Mouse (Mus musculus) megakaryocyte, embryonic 14.5 days (primary cell): ENCODE data around the gene 4930470P17Rik. TPM values are rescaled to one million over a fixed set of nuclear protein-coding genes. Genes with fewer than 3 reads are reported as not detected.
"Not testable (repeated sequence)": the region's sequence is repeated elsewhere in the genome, so short reads cannot be mapped to it uniquely, and the experiment has no call there.

Source experiments
- H3K27me3 ChIP-seq: replicated peaks from 2 replicates; pipeline ENCODE3; 2012; ENCODE audit warnings: inconsistent platforms
- H3K36me3 ChIP-seq: replicated peaks from 2 replicates; pipeline ENCODE3; 2012; ENCODE audit warnings: low read length, inconsistent platforms, mixed read lengths
- H3K4me1 ChIP-seq: 2 replicates; pipeline ENCODE4 v1.6.1; 2012; ENCODE audit warnings: inconsistent platforms
- H3K4me3 ChIP-seq: replicated peaks from 2 replicates; pipeline ENCODE3; 2012; ENCODE audit warnings: moderate library complexity, mild to moderate bottlenecking, inconsistent platforms
- H3K9me3 ChIP-seq: 2 replicates; pipeline ENCODE4 v1.6.1; 2012; ENCODE audit warnings: inconsistent platforms
- FLI1 ChIP-seq: IDR thresholded peaks from 2 replicates; pipeline ENCODE4 v1.6.1; 2012; ENCODE audit warnings: low read length, inconsistent platforms, mixed read lengths
- GATA1 ChIP-seq: IDR thresholded peaks from 3 replicates; pipeline ENCODE4 v1.6.1; 2012; ENCODE audit warnings: mixed read lengths, low read length, inconsistent platforms, borderline replicate concordance
- polyA plus RNA-seq: library from polyadenylated mRNA; stranded (reverse); fragments of >175 nt; gene quantifications from 2 replicates; pipeline ENCODE4 v1.2.3, GENCODE M21; 2012; ENCODE audit warnings: low replicate concordance; ENCODE audit not compliant: insufficient read depth

4930470P17Rik gene
- polyA plus RNA-seq, 1 experiment: not detected

- H3K9me3 ChIP-seq: peaks cover 67% of the 10 kb centered on the region
Observed at GRCm38 (mm10) chr2:170630553-170630952, 28.7 kb upstream of the 4930470P17Rik start.

GRCm38 (mm10) chr2:170627991-170628390, 26.2 kb upstream of the 4930470P17Rik start:
- not testable (repeated sequence) for H3K27me3 ChIP-seq, H3K36me3 ChIP-seq, H3K4me1 ChIP-seq, H3K4me3 ChIP-seq
- H3K9me3 ChIP-seq: peaks cover 56% of the 10 kb centered on the region

More at GRCm38 (mm10) chr2:170630553-170630952, 28.7 kb upstream of the 4930470P17Rik start:
- no peaks in the 10 kb centered on the region for H3K36me3 ChIP-seq
- no peaks in the 10 kb centered on the region; the same call in 1 of the 2 replicates for H3K4me1 ChIP-seq
- TF ChIP-seq GATA1 (no peak), FLI1 (no peak)
- peak overlapping the region; percentile 33 for H3K4me3 ChIP-seq
- no peaks in the 10 kb centered on the region for H3K27me3 ChIP-seq

GRCm38 (mm10) chr2:170624201-170624880, 22.5 kb upstream of the 4930470P17Rik start:
- H3K9me3 ChIP-seq: peaks cover 60% of the 10 kb centered on the region
- not testable (repeated sequence) for H3K4me3 ChIP-seq, H3K36me3 ChIP-seq, H3K4me1 ChIP-seq, H3K27me3 ChIP-seq

- no peak for TF ChIP-seq GATA1
- no peak for TF ChIP-seq FLI1
- no peaks in the 10 kb centered on the region for H3K4me1 ChIP-seq
- no peaks in the 10 kb centered on the region for H3K27me3 ChIP-seq
- H3K9me3 ChIP-seq: peaks cover 59% of the 10 kb centered on the region
- H3K36me3 ChIP-seq: no peaks in the 10 kb centered on the region
- no peak overlapping the region for H3K4me3 ChIP-seq
Observed at GRCm38 (mm10) chr2:170622985-170623384, 21.2 kb upstream of the 4930470P17Rik start.

GRCm38 (mm10) chr2:170618862-170619492, 17.2 kb upstream of the 4930470P17Rik start:
- H3K9me3 ChIP-seq: peaks cover 61% of the 10 kb centered on the region
- H3K4me3 ChIP-seq: no peak overlapping the region
- no peaks in the 10 kb centered on the region for H3K36me3 ChIP-seq

GRCm38 (mm10) chr2:170611794-170612193, 10.0 kb upstream of the 4930470P17Rik start:
- not testable (repeated sequence) for H3K36me3 ChIP-seq, H3K4me1 ChIP-seq

More at GRCm38 (mm10) chr2:170618862-170619492, 17.2 kb upstream of the 4930470P17Rik start:
- Histone ChIP-seq H3K4me1 (no peaks in the 10 kb centered on the region), H3K27me3 (no peaks in the 10 kb centered on the region)
- TF ChIP-seq GATA1 (no peak), FLI1 (no peak)

GRCm38 (mm10) chr2:170601171-170601570, 646 bp downstream of the 4930470P17Rik start:
- TF ChIP-seq GATA1: no peak
- TF ChIP-seq FLI1: no peak
- peaks cover 55% of the 10 kb centered on the region for H3K9me3 ChIP-seq
- H3K36me3 ChIP-seq: no peaks in the 10 kb centered on the region
- no peaks in the 10 kb centered on the region for H3K27me3 ChIP-seq
- no peaks in the 10 kb centered on the region for H3K4me1 ChIP-seq
- no peak overlapping the region for H3K4me3 ChIP-seq

More at GRCm38 (mm10) chr2:170611794-170612193, 10.0 kb upstream of the 4930470P17Rik start:
- H3K9me3 ChIP-seq: peaks cover 74% of the 10 kb centered on the region
- not testable (repeated sequence) for H3K4me3 ChIP-seq, H3K27me3 ChIP-seq

GRCm38 (mm10) chr2:170597586-170597985, 4.2 kb downstream of the 4930470P17Rik start:
- no peaks in the 10 kb centered on the region for H3K36me3 ChIP-seq
- no peaks in the 10 kb centered on the region for H3K4me1 ChIP-seq
- TF ChIP-seq FLI1 (no peak), GATA1 (no peak)
- H3K4me3 ChIP-seq: no peak overlapping the region
- peaks cover 41% of the 10 kb centered on the region for H3K9me3 ChIP-seq
- H3K27me3 ChIP-seq: no peaks in the 10 kb centered on the region

- Histone ChIP-seq H3K4me1 (no peaks in the 10 kb centered on the region), H3K36me3 (no peaks in the 10 kb centered on the region), H3K27me3 (no peaks in the 10 kb centered on the region), H3K9me3 (peaks cover 35% of the 10 kb centered on the region), H3K4me3 (no peak overlapping the region)
- TF ChIP-seq FLI1 (no peak), GATA1 (no peak)
Observed at GRCm38 (mm10) chr2:170596726-170597125, 5.1 kb downstream of the 4930470P17Rik start.

GRCm38 (mm10) chr2:170592161-170592560, 9.7 kb downstream of the 4930470P17Rik start:
- TF ChIP-seq GATA1 (no peak), FLI1 (no peak)
- H3K27me3 ChIP-seq: no peaks in the 10 kb centered on the region
- H3K4me1 ChIP-seq: no peaks in the 10 kb centered on the region
- peaks cover 18% of the 10 kb centered on the region for H3K9me3 ChIP-seq
- no peak overlapping the region for H3K4me3 ChIP-seq
- no peaks in the 10 kb centered on the region for H3K36me3 ChIP-seq
